Mouse (Mus musculus): ENCODE measurements around the gene Olfr1214. TPM values are rescaled to one million over a fixed set of nuclear protein-coding genes. Genes with fewer than 3 reads are reported as not detected.

The Olfr1214 gene
- total and polyA plus RNA-seq, 2 experiments from 2014 or later, result not detected

- no peaks in the 10 kb centered on the region for H3K27me3 ChIP-seq (ENCODE audit: control insufficient read depth, insufficient read depth, low read length)
- H3K9me3 ChIP-seq (replicated peaks; ENCODE audit: control insufficient read depth, low read length), result no peaks in the 10 kb centered on the region
- ATAC-seq (ENCODE audit: insufficient read depth, low read depth), result no peak
Measured at GRCm38 (mm10) chr2:88953669-88954068, 38.8 kb downstream of the Olfr1214 start, which contains the start of gene Olfr1212. Olfr1212 (plus strand) TSS chr2:88953969.

DNA sequence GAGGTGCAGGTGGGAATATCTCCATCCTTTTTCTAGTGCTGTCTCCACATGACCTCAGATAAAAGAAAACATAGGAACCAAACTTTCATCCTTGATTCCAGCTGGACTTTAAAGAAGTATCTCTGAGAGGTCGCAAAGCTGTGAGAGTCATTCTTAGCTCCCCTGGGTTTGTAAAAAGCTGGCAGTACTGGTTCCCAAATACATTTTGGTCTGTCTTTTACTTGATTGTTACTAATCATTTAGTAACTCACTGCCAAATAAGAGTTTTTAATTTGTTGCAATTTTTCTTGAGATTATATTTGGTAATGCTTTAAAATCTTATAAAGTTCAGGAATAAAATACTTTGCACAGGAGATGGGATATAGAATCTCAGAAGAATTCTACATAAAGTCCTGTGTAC, 54.4 kb downstream of the Olfr1214 start, which contains the start of gene Olfr1211:
Gene Olfr1211, minus strand, starts transcription at position 101 of the 400 bp plus-strand sequence.
- 83% methylated on average over 1 of the region's 1 CpGs for WGBS

More at GRCm38 (mm10) chr2:88953669-88954068, 38.8 kb downstream of the Olfr1214 start, which contains the start of gene Olfr1212:
- no peak within 1 kb of the TSS for H3K27ac ChIP-seq (ENCODE audit: low read depth)
- no peak within 1 kb of the TSS for H3K9ac ChIP-seq (replicated peaks; ENCODE audit: low read depth, low read length)
- no peaks in the 10 kb centered on the region for H3K36me3 ChIP-seq (replicated peaks; ENCODE audit: control insufficient read depth, insufficient read depth, low read length)
- no peaks in the 10 kb centered on the region for H3K4me1 ChIP-seq (ENCODE audit: control insufficient read depth, insufficient read depth)
- no peak within 1 kb of the TSS for H3K4me2 ChIP-seq (ENCODE audit: low read depth, low read length)
- no peak for DNase-seq (ENCODE audit: low spot score)
- no peak for TF ChIP-seq EP300 (IDR thresholded peaks at IDR 0.05; ENCODE audit: low read depth)
- no peak for TF ChIP-seq CTCF (IDR thresholded peaks at IDR 0.05; ENCODE audit: low read depth)
- no peak within 1 kb of the TSS for H3K4me3 ChIP-seq (ENCODE audit: low read depth, low read length)

More for the DNA sequence above, 54.4 kb downstream of the Olfr1214 start, which contains the start of gene Olfr1211:
- no peak for DNase-seq (ENCODE audit: low spot score)
- H3K4me1 ChIP-seq (ENCODE audit: control insufficient read depth, insufficient read depth), result no peaks in the 10 kb centered on the region
- H3K9me3 ChIP-seq (replicated peaks; ENCODE audit: control insufficient read depth, low read length), result no peaks in the 10 kb centered on the region
- H3K27me3 ChIP-seq (ENCODE audit: control insufficient read depth, insufficient read depth, low read length), result no peaks in the 10 kb centered on the region
- H3K9ac ChIP-seq (replicated peaks; ENCODE audit: low read depth, low read length), result no peak within 1 kb of the TSS
- H3K4me3 ChIP-seq (ENCODE audit: low read depth, low read length), result no peak within 1 kb of the TSS
- ATAC-seq (ENCODE audit: insufficient read depth, low read depth), result no peak
- no peak within 1 kb of the TSS for H3K4me2 ChIP-seq (ENCODE audit: low read depth, low read length)
- no peak within 1 kb of the TSS for H3K27ac ChIP-seq (ENCODE audit: low read depth)
- TF ChIP-seq CTCF (IDR thresholded peaks at IDR 0.05; ENCODE audit: low read depth) (no peak), EP300 (IDR thresholded peaks at IDR 0.05; ENCODE audit: low read depth) (no peak)
- no peaks in the 10 kb centered on the region for H3K36me3 ChIP-seq (replicated peaks; ENCODE audit: control insufficient read depth, insufficient read depth, low read length)

Other genes with a start within 250 kb of the Olfr1214 start
- gene Olfr1198, start 241.3 kb downstream of the Olfr1214 start, total RNA-seq (2014; rRNA removed; ENCODE audit: low replicate concordance), result not detected in 2 replicates
- gene Olfr1198, start 241.3 kb downstream of the Olfr1214 start, polyA plus RNA-seq (2015; fragmentation: Nextera tagmentation; extraction: Ambion mirVana), result not detected in 2 replicates
- not detected in 2 replicates for gene Olfr1199, start 232.2 kb downstream of the Olfr1214 start, total RNA-seq (2014; rRNA removed; ENCODE audit: low replicate concordance)
- gene Olfr1199, start 232.2 kb downstream of the Olfr1214 start, polyA plus RNA-seq (2015; fragmentation: Nextera tagmentation; extraction: Ambion mirVana), result not detected in 2 replicates
- gene Olfr1200, start 222.2 kb downstream of the Olfr1214 start, total RNA-seq (2014; rRNA removed; ENCODE audit: low replicate concordance), result not detected in 2 replicates
- not detected in 2 replicates for gene Olfr1200, start 222.2 kb downstream of the Olfr1214 start, polyA plus RNA-seq (2015; fragmentation: Nextera tagmentation; extraction: Ambion mirVana)
- not detected in 2 replicates for gene Olfr1201, start 199.6 kb downstream of the Olfr1214 start, total RNA-seq (2014; rRNA removed; ENCODE audit: low replicate concordance)
- not detected in 2 replicates for gene Olfr1201, start 199.6 kb downstream of the Olfr1214 start, polyA plus RNA-seq (2015; fragmentation: Nextera tagmentation; extraction: Ambion mirVana)
- not detected in 2 replicates for gene Olfr1202, start 178.2 kb downstream of the Olfr1214 start, total RNA-seq (2014; rRNA removed; ENCODE audit: low replicate concordance)
- not detected in 2 replicates for gene Olfr1202, start 178.2 kb downstream of the Olfr1214 start, polyA plus RNA-seq (2015; fragmentation: Nextera tagmentation; extraction: Ambion mirVana)
- gene Olfr1205, start 162.9 kb downstream of the Olfr1214 start, total RNA-seq (2014; rRNA removed; ENCODE audit: low replicate concordance), result not detected in 2 replicates
- not detected in 2 replicates for gene Olfr1205, start 162.9 kb downstream of the Olfr1214 start, polyA plus RNA-seq (2015; fragmentation: Nextera tagmentation; extraction: Ambion mirVana)
- gene Olfr1204, start 143.4 kb downstream of the Olfr1214 start, total RNA-seq (2014; rRNA removed; ENCODE audit: low replicate concordance), result not detected in 2 replicates
- gene Olfr1204, start 143.4 kb downstream of the Olfr1214 start, polyA plus RNA-seq (2015; fragmentation: Nextera tagmentation; extraction: Ambion mirVana), result not detected in 2 replicates
- gene Olfr1206, start 129.4 kb downstream of the Olfr1214 start, total RNA-seq (2014; rRNA removed; ENCODE audit: low replicate concordance), result not detected in 2 replicates
- gene Olfr1206, start 129.4 kb downstream of the Olfr1214 start, polyA plus RNA-seq (2015; fragmentation: Nextera tagmentation; extraction: Ambion mirVana), result not detected in 2 replicates
- not detected in 2 replicates for gene Olfr1208, start 90.3 kb downstream of the Olfr1214 start, total RNA-seq (2014; rRNA removed; ENCODE audit: low replicate concordance)
- gene Olfr1208, start 90.3 kb downstream of the Olfr1214 start, polyA plus RNA-seq (2015; fragmentation: Nextera tagmentation; extraction: Ambion mirVana), result not detected in 2 replicates
- not detected in 2 replicates for gene Olfr1209, start 77.5 kb downstream of the Olfr1214 start, total RNA-seq (2014; rRNA removed; ENCODE audit: low replicate concordance)
- gene Olfr1209, start 77.5 kb downstream of the Olfr1214 start, polyA plus RNA-seq (2015; fragmentation: Nextera tagmentation; extraction: Ambion mirVana), result not detected in 2 replicates
- gene Olfr1211, start 54.5 kb downstream of the Olfr1214 start, total RNA-seq (2014; rRNA removed; ENCODE audit: low replicate concordance), result not detected in 2 replicates
- gene Olfr1211, start 54.5 kb downstream of the Olfr1214 start, polyA plus RNA-seq (2015; fragmentation: Nextera tagmentation; extraction: Ambion mirVana), result not detected in 2 replicates
- gene Olfr1212, start 38.7 kb downstream of the Olfr1214 start, total RNA-seq (2014; rRNA removed; ENCODE audit: low replicate concordance), result not detected in 2 replicates
- not detected in 2 replicates for gene Olfr1212, start 38.7 kb downstream of the Olfr1214 start, polyA plus RNA-seq (2015; fragmentation: Nextera tagmentation; extraction: Ambion mirVana)
- not detected in 2 replicates for gene Gm13762, start 12.4 kb downstream of the Olfr1214 start, total RNA-seq (2014; rRNA removed; ENCODE audit: low replicate concordance)
- gene Gm13762, start 12.4 kb downstream of the Olfr1214 start, polyA plus RNA-seq (2015; fragmentation: Nextera tagmentation; extraction: Ambion mirVana), result not detected in 2 replicates
- gene Olfr1215, start 14.3 kb upstream of the Olfr1214 start, total RNA-seq (2014; rRNA removed; ENCODE audit: low replicate concordance), result not detected in 2 replicates
- not detected in 2 replicates for gene Olfr1215, start 14.3 kb upstream of the Olfr1214 start, polyA plus RNA-seq (2015; fragmentation: Nextera tagmentation; extraction: Ambion mirVana)
- not detected in 2 replicates for gene Olfr1216, start 25.7 kb upstream of the Olfr1214 start, total RNA-seq (2014; rRNA removed; ENCODE audit: low replicate concordance)
- not detected in 2 replicates for gene Olfr1216, start 25.7 kb upstream of the Olfr1214 start, polyA plus RNA-seq (2015; fragmentation: Nextera tagmentation; extraction: Ambion mirVana)
- gene Olfr1217, start 39.4 kb upstream of the Olfr1214 start, total RNA-seq (2014; rRNA removed; ENCODE audit: low replicate concordance), result not detected in 2 replicates
- gene Olfr1217, start 39.4 kb upstream of the Olfr1214 start, polyA plus RNA-seq (2015; fragmentation: Nextera tagmentation; extraction: Ambion mirVana), result not detected in 2 replicates
- gene Olfr1218, start 68.5 kb upstream of the Olfr1214 start, total RNA-seq (2014; rRNA removed; ENCODE audit: low replicate concordance), result not detected in 2 replicates
- gene Olfr1218, start 68.5 kb upstream of the Olfr1214 start, polyA plus RNA-seq (2015; fragmentation: Nextera tagmentation; extraction: Ambion mirVana), result not detected in 2 replicates
- gene Olfr1219, start 90.9 kb upstream of the Olfr1214 start, total RNA-seq (2014; rRNA removed; ENCODE audit: low replicate concordance), result not detected in 2 replicates
- gene Olfr1219, start 90.9 kb upstream of the Olfr1214 start, polyA plus RNA-seq (2015; fragmentation: Nextera tagmentation; extraction: Ambion mirVana), result not detected in 2 replicates
- not detected in 2 replicates for gene Olfr1220, start 114.2 kb upstream of the Olfr1214 start, total RNA-seq (2014; rRNA removed; ENCODE audit: low replicate concordance)
- not detected in 2 replicates for gene Olfr1220, start 114.2 kb upstream of the Olfr1214 start, polyA plus RNA-seq (2015; fragmentation: Nextera tagmentation; extraction: Ambion mirVana)
- gene Olfr1221, start 124.6 kb upstream of the Olfr1214 start, total RNA-seq (2014; rRNA removed; ENCODE audit: low replicate concordance), result not detected in 2 replicates
- gene Olfr1221, start 124.6 kb upstream of the Olfr1214 start, polyA plus RNA-seq (2015; fragmentation: Nextera tagmentation; extraction: Ambion mirVana), result not detected in 2 replicates
- gene Olfr1222, start 140.4 kb upstream of the Olfr1214 start, total RNA-seq (2014; rRNA removed; ENCODE audit: low replicate concordance), result not detected in 2 replicates
- gene Olfr1222, start 140.4 kb upstream of the Olfr1214 start, polyA plus RNA-seq (2015; fragmentation: Nextera tagmentation; extraction: Ambion mirVana), result not detected in 2 replicates
- not detected in 2 replicates for gene Olfr1223, start 158.9 kb upstream of the Olfr1214 start, total RNA-seq (2014; rRNA removed; ENCODE audit: low replicate concordance)
- not detected in 2 replicates for gene Olfr1223, start 158.9 kb upstream of the Olfr1214 start, polyA plus RNA-seq (2015; fragmentation: Nextera tagmentation; extraction: Ambion mirVana)
- gene Olfr1224-ps1, start 171.4 kb upstream of the Olfr1214 start, total RNA-seq (2014; rRNA removed; ENCODE audit: low replicate concordance), result not detected in 2 replicates
- not detected in 2 replicates for gene Olfr1224-ps1, start 171.4 kb upstream of the Olfr1214 start, polyA plus RNA-seq (2015; fragmentation: Nextera tagmentation; extraction: Ambion mirVana)
- not detected in 2 replicates for gene Olfr1225, start 182.0 kb upstream of the Olfr1214 start, total RNA-seq (2014; rRNA removed; ENCODE audit: low replicate concordance)
- not detected in 2 replicates for gene Olfr1225, start 182.0 kb upstream of the Olfr1214 start, polyA plus RNA-seq (2015; fragmentation: Nextera tagmentation; extraction: Ambion mirVana)
- not detected in 2 replicates for gene Olfr1226, start 207.4 kb upstream of the Olfr1214 start, total RNA-seq (2014; rRNA removed; ENCODE audit: low replicate concordance)
- not detected in 2 replicates for gene Olfr1226, start 207.4 kb upstream of the Olfr1214 start, polyA plus RNA-seq (2015; fragmentation: Nextera tagmentation; extraction: Ambion mirVana)